Mouse (Mus musculus) layer of hippocampus, adult 9-10 months (tissue): Measurements from ENCODE around the gene Camk2b.
A peak's percentile ranks its signal among the peaks of the same experiment; 100 is the strongest.
"Not testable (repeated sequence)": the region's sequence is repeated elsewhere in the genome, so short reads cannot be mapped to it uniquely, and the experiment has no call there.

Experiments
- DNase-seq: peaks from one replicate; pipeline ENCODE4 v3.0.0; 2022; ENCODE audit warnings: low spot score

Camk2b gene

GRCm38 (mm10) chr11:6015011-6015431 lies 51.1 kb downstream of the Camk2b start:
- DNase-seq, result no peak

GRCm38 (mm10) chr11:6013359-6013758 lies 52.8 kb downstream of the Camk2b start:
- no peak for DNase-seq

GRCm38 (mm10) chr11:6011879-6012278 lies 54.3 kb downstream of the Camk2b start:
- DNase-seq, result no peak

GRCm38 (mm10) chr11:6010751-6011482 lies 55.2 kb downstream of the Camk2b start:
- not testable (repeated sequence) for DNase-seq

GRCm38 (mm10) chr11:6007779-6008128 lies 58.4 kb downstream of the Camk2b start:
- not testable (repeated sequence) for DNase-seq

- DNase-seq, result not testable (repeated sequence)
Measured at GRCm38 (mm10) chr11:6007010-6007778, 59.0 kb downstream of the Camk2b start.

- DNase-seq, result not testable (repeated sequence)
Measured at GRCm38 (mm10) chr11:6006351-6007009, 59.7 kb downstream of the Camk2b start.

- not testable (repeated sequence) for DNase-seq
Measured at GRCm38 (mm10) chr11:6005374-6006043, 60.7 kb downstream of the Camk2b start.

- no peak for DNase-seq
Measured at GRCm38 (mm10) chr11:6003046-6003639, 63.0 kb downstream of the Camk2b start.

- DNase-seq, result no peak
Measured at GRCm38 (mm10) chr11:6001981-6002649, 64.0 kb downstream of the Camk2b start.

GRCm38 (mm10) chr11:6000961-6001682 lies 65.0 kb downstream of the Camk2b start:
- DNase-seq, result no peak

GRCm38 (mm10) chr11:5999832-6000771 lies 66.1 kb downstream of the Camk2b start:
- peak; percentile 61 for DNase-seq

- no peak for DNase-seq
Measured at GRCm38 (mm10) chr11:5998472-5998871, 67.7 kb downstream of the Camk2b start.

- DNase-seq, result peak; percentile 78
Measured at GRCm38 (mm10) chr11:5995989-5996388, 70.2 kb downstream of the Camk2b start.

GRCm38 (mm10) chr11:5994880-5995279 lies 71.3 kb downstream of the Camk2b start:
- DNase-seq, result no peak

- no peak for DNase-seq
Measured at GRCm38 (mm10) chr11:5994212-5994611, 72.0 kb downstream of the Camk2b start.

- no peak for DNase-seq
Measured at GRCm38 (mm10) chr11:5990910-5991309, 75.3 kb downstream of the Camk2b start.

GRCm38 (mm10) chr11:5989954-5990593 lies 76.1 kb downstream of the Camk2b start:
- no peak for DNase-seq

GRCm38 (mm10) chr11:5988126-5988525 lies 78.0 kb downstream of the Camk2b start:
- no peak for DNase-seq
